Mouse (Mus musculus) C2C12 (cell line): ENCODE measurements around the gene Rtn1.

Experiments
- CTCF ChIP-seq: IDR thresholded peaks from one replicate; pipeline ENCODE4 v1.5.1; 2011; ENCODE audit not compliant: control insufficient read depth, insufficient read depth, insufficient read length
- USF1 ChIP-seq: IDR thresholded peaks from one replicate; pipeline ENCODE4 v1.6.1; 2011; ENCODE audit warnings: low read depth, mild to moderate bottlenecking, control low read depth, moderate library complexity

DNA sequence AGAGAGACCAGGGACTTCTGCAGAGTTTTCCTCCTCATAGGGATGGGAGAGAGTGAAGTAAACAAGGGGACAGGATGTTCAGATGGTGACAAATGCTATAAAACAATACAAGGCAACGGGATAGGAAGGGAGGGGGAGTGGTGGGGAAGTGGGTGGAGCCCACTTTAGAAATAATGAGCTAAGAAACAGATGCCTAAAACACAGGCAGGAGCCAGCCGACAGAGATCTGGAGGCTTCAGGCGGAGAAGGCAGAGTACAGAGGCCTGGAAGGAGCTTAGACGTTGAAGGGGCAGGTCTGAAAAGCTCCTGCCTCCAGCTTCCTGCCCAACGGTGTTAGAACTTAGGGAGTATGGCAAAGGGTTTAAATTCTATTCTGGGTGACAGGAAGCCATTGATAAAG is 195.3 kb downstream of the Rtn1 start:
- TF ChIP-seq CTCF (no peak), USF1 (no peak)
